Mouse (Mus musculus): ENCODE results near the gene Mpp1.

DNA sequence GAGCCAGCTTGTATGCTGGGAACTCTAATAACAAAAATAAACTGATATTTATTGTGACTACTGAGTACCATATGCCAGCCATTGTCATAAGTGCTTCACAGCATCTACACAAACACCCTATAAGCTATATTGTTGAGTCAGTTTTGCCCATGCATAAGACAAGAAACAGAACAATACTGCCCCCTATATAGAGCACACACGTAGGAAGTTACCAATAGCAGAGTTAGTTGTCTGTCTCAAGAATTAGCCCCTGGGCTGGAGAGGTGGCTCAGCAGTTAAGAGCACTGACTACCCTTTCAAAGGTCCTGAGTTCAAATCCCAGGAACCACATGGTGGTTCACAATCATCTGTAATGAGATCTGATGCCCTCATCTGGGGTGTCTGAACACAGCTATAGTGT lies 45.2 kb downstream of the Mpp1 start:
- TF ChIP-seq CTCF (IDR thresholded peaks at IDR 0.05 in 2 of 3, conservative IDR thresholded peaks at IDR 0.05 in 1 of 3; ENCODE audit: control insufficient read depth in 1 of 3, insufficient read depth in 1 of 3, low read depth in 2 of 3, low read length in 3 of 3, poor library complexity in 1 of 3, severe bottlenecking in 1 of 3) (peak in 1 of 3 experiments; percentile 40; a peak in 3 of 6 replicates), KAT2A (conservative IDR thresholded peaks at IDR 0.05; ENCODE audit: low read depth, low read length) (no peak), JUND (IDR thresholded peaks at IDR 0.05; ENCODE audit: low read depth, low read length) (no peak), ZMIZ1 (IDR thresholded peaks at IDR 0.05; ENCODE audit: low read depth, low read length) (no peak), RAD21 (IDR thresholded peaks at IDR 0.05; ENCODE audit: low read depth, low read length) (peak; percentile 15; the same call in 1 of the 2 replicates), EP300 (IDR thresholded peaks at IDR 0.05; ENCODE audit: low read depth in 1 of 2, low read length in 2 of 2) (no peak), MAZ (IDR thresholded peaks at IDR 0.05; ENCODE audit: low read depth, low read length) (no peak)

Data from MEL (cell line).